Mouse (Mus musculus) Muller cell, postnatal 12 days (primary cell): ENCODE data around the gene Eci1.

Source experiments
- DNase-seq: peaks from one replicate; pipeline ENCODE4 v3.0.0-alpha.2; 2015; ENCODE audit errors: inconsistent ontology term

Gene Eci1

GRCm38 (mm10) chr17:24473612-24474275, 47.3 kb downstream of the Eci1 start, which contains the start of gene Bricd5:
TSS of gene Bricd5 (plus strand) at chr17:24473884.
- DNase-seq: no peak

GRCm38 (mm10) chr17:24474557-24474956, 48.1 kb downstream of the Eci1 start:
- DNase-seq: peak; percentile 36

GRCm38 (mm10) chr17:24475586-24475985, 49.1 kb downstream of the Eci1 start:
- no peak for DNase-seq

GRCm38 (mm10) chr17:24476022-24476776, 49.8 kb downstream of the Eci1 start:
- no peak for DNase-seq

DNA sequence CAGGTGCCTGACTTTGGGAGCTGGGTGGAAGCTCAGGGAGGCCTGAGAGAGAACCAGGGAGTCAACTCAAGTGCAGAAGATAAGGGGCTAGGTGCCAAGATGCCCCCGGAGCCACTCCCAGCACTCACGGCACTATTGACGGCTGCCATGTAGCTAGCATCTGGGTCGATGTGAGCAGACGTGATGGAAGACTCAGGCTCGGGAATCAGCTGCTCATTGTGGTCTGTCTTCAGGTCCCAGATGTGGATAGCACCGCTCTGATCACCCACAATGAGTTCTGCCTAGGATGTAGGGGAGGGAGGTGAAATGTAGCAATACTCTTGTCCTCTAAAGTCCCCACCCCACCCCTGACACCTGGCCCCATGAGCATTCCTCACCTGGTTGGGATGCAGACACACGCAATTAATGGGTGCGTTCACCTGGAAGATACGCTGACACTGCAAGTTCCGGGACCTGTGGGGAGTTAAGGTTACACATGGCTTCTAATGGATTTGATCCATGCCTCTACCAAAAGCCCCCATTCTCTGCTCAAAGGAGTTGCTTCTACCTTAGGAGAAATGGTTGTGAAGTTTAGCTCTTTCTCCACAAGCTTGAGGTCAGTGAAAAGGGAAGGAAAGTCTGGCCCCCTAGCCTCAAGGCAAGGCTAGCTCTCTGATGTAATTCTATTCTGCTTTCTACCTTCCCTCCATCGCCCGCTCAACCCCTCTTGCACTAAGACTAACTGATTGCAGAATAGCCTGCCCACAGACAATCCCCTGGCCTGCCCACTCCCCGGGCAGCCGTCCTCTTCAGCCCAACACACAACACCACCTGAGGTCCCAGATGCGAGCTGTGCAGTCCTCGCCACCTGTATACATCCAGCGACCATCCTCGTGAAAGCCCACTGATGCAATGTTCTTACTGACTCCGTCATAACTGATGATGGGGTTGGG, 50.9 kb downstream of the Eci1 start:
- no peak for DNase-seq

DNA sequence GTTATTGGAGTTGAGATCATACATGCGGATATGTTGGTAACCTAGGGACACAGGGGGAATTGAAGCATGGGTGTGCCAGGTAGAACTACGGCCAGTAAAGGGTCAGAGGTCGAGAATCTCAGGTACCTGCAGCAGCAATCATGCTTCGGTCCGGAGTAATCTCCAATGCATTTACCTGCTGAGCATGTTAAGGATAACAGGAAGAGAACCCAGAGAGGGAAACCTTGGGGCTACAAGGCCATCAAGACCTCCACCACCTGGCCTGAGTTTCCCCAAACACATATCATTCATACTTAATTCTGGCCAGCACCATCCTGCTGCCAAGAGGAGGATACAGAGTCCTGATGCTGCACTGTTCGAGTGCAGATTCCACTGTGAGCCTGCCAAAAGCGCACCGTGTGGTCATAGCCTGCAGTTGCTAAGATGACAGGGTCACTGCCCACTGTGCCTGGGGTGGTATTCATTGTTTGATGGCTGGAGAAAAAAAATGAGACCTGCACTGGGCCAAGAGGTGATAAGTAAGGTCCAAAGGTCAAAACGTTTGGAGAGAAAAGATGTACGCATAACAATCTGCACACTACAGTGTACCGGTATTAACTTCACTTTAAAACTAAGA, 51.7 kb downstream of the Eci1 start:
- DNase-seq: no peak

GRCm38 (mm10) chr17:24478663-24479380, 52.4 kb downstream of the Eci1 start, which contains the start of gene Mlst8:
TSS of gene Mlst8 (minus strand) at chr17:24479078.
- DNase-seq: peak; percentile 97

DNA sequence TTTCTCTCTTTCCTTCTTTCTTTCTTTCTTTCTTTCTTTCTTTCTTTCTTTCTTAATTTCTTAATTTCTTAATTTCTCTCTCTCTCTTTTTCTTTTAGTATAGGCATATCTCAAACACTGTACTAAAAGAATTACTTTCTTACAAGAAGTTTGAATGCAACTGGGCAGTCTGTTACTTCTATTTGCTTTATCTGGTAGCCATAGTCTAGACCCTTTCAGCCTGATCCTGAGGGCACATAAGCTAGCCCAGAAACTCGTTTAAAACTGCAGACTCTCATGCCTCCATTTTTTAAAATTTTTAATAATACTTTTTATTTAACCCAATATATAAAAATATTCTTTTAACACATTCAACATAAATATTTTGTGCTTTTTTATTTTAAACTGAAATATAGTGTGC, 53.0 kb downstream of the Eci1 start:
- DNase-seq: no peak

DNA sequence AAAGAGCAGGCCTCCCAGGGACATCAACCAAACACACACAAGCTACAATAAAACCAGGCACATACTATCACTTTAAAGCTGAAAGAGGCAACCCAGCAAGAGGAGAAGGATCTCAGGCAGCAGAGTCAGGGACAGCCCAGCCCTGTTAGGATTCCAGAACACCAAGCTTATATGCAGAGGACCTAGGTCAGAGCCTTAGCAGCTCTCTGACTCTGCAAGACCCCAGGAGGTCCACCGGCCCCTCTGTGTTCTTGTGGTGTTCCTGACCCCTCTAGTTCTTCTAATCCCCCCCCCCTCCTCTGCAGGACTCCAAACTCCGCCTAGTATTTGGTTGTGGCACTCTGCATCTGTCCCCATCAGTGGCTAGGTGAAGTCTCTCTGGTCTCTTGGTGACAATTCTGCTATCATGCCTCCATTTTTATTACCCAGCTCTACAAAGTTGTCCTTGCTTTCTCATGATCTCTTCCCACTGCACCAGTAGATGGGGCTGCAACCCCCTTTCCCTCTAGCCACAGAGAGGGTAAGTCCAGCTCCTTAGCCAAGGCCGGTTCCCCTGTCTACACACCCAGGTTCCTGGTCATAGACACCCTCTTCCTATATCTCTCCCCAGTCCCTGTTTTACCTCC, 53.9 kb downstream of the Eci1 start:
- no peak for DNase-seq

GRCm38 (mm10) chr17:24481027-24481815, 54.8 kb downstream of the Eci1 start:
- DNase-seq: no peak

DNA sequence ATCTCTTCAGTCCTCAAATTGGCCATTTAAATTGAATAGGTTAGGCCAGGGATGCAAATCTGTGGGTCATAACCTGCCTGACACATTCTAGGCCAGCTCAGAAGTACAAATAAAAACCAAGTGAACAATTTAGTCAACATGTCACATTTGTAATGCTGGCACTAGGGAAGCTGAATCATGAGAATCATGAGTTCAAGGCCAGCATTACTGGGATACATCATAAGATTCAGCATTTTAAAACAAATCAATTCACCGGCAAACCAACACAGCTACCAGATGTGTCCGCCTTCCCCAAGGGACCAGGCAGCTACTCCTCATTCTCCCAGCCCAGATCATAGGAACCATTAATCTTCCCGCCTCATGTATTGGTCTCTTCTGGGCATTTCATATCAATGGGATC, 57.1 kb downstream of the Eci1 start:
- DNase-seq: no peak

DNA sequence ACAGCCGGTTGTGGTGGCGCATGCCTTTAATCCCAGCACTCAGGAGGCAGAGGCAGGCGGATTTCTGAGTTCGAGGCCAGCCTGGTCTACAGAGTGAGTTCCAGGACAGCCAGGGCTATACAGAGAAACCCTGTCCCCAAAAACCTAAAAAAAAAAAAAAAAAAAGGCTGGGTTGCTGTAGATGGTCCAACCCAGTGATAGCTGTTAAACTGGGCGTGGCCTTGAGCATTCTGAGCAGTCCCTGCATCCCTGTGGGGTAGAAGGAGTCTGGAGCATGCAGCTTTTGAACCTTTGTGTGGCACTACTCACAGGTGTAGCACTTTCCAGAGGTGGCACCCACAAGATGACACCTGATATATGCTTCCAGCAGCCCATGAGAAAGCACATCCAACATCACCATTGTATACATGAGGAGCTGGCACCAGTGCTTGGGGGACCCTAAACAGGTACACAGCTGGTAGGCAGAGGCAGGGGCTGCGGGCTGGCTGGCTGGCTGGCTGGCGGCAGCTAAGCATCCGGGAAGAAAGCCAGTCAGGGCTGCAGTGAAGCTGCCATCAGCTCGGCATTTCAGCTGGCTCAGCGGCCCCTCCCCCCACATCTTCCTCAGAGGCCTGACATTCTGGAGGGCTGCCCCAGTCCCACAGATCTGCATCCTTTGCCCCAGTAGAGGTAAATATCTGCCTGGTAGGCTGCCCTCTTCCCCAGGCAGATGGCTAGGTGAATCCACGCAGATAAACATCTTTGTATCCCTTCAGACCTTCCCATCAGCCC, 58.8 kb downstream of the Eci1 start:
- DNase-seq: no peak

DNA sequence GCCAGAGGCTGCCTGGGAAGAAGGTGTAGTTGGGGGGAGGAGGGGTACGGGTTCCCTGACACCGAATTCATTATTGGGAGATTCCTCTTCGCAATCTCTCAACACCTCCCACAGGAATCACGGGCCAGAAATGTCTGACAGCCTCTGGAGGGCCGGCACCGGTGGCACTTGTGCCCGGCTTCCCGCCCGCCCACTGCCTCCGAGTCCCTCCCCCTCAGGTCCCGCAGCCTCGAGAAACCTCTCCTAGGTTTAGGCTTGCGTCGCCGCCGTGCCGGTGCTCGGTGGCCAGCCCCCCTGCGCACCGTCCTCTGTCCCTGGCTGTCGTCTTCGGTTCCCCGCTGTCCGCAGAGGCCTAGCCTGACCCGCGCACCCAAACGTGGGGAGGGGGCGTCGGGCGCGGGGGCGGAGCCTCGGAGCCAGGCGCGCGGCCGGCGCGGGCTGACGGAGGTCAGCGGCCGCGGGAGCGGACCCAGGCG, 61.8 kb downstream of the Eci1 start, which contains the start of gene Caskin1:
Gene Caskin1 (plus strand): TSS at position 416 of the 476 bp plus-strand sequence.
- DNase-seq: peak; percentile 75

DNA sequence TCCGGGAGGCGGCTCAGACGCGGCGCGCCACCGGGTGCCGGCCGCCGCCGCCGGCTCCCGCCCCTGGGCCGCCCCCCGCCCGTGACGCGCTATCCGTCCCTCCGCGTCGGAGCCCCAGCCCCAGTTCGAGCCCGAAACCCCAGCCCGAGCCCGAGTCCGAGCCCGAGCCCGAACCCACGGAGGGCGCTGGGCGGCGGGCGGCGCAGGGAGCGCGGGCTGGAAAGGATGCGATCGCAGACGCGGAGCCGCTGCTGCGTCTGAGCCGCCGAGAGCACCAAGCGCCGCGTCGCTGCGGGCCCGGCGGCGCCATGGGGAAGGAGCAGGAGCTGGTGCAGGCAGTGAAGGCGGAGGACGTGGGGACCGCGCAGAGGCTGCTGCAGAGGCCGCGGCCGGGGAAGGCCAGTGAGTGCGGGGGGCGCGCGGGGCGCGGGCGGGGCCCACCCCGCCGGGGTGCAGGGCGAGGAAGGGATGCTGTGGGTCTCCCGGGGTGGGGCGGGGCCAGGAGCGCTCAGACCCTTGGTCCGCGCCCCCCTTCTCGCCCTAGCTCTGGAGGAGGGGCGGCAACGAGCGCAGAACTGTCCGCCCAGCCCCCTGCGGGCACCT, 62.3 kb downstream of the Eci1 start:
- DNase-seq: peak; percentile 61
